Mouse (Mus musculus) forelimb bud, embryonic 11.5 days (tissue): ENCODE measurements around the gene Gm20683.

Experiments
- DNase-seq: peaks from one replicate; pipeline ENCODE4 v3.0.0-alpha.2; 2012; ENCODE audit warnings: low read depth, low spot score

Gene Gm20683

GRCm38 (mm10) chr17:25796211-25796771 is 45.3 kb downstream of the Gm20683 start:
- no peak for DNase-seq

- peak; percentile 54 for DNase-seq
These were observed 45.9 kb downstream of the Gm20683 start, which contains the start of gene AC134908.4 for GRCm38 (mm10) chr17:25795609-25796092. Gene AC134908.4, minus strand, starts transcription at chr17:25795659.

DNA sequence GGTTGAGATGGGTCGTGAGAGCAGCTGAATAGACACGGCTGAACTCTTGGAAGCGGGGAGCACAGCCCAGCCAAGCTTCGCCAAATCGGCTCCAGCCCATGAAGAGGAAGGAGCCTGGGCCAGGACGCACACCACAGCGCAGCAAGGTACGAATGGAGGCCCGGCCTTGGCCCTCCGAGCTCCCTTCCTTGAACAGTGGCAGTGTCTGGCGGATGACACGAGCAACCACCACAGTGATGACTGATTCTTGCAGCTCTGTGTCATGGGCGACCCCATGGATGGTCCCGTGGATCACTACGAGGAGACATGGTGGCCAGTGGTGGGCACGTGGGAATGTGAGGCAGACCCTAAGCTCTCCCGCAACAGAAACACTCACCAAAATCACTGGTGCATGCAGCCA is 46.6 kb downstream of the Gm20683 start:
- DNase-seq, result no peak

DNA sequence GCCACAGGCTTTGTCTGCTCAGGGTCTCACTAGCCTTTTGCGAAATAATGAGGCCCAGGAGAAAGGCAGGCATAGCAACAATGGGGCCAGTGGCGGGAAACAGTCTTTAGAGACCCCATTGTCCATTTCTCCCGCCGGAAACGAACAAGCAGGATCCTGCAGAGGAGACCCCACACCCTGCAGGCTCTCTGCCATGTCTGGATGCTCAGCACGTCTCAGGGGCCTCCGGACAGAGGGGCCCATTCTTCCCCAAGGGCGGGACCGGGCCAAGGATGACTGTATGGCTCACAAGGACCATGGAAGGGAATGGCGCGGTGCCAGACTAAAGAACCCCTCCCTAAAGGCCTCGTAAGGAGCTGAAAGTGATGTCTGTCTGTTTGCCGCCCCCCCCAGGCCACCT is 47.4 kb downstream of the Gm20683 start:
- DNase-seq, result no peak

DNA sequence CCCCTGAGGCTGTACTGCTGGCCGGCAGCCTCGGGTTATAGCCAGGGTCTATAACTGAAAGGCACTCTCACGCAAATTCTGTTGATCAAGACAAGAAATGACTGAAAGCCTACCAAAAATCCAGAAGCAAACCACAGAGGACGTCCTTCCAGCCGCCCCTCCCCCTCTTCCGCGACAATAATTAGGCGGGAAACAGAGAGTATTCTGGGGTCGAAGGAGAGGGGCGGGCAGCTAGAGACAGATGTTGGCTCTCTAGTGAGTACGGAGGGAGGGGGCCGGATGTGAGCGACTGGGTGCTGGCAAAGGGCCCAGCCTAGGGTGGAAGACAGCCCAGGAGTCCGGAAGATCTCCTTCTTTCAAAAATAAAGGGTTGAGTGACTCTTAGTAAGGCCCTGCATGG is 48.9 kb downstream of the Gm20683 start, which contains the start of gene Fam173a:
Fam173a (minus strand) TSS at position 287 of the 400 bp plus-strand sequence.
- DNase-seq, result peak; percentile 46

GRCm38 (mm10) chr17:25791843-25792527 is 49.6 kb downstream of the Gm20683 start:
- DNase-seq, result peak; percentile 81

- DNase-seq, result no peak
These were observed 50.2 kb downstream of the Gm20683 start for GRCm38 (mm10) chr17:25791320-25791842.

DNA sequence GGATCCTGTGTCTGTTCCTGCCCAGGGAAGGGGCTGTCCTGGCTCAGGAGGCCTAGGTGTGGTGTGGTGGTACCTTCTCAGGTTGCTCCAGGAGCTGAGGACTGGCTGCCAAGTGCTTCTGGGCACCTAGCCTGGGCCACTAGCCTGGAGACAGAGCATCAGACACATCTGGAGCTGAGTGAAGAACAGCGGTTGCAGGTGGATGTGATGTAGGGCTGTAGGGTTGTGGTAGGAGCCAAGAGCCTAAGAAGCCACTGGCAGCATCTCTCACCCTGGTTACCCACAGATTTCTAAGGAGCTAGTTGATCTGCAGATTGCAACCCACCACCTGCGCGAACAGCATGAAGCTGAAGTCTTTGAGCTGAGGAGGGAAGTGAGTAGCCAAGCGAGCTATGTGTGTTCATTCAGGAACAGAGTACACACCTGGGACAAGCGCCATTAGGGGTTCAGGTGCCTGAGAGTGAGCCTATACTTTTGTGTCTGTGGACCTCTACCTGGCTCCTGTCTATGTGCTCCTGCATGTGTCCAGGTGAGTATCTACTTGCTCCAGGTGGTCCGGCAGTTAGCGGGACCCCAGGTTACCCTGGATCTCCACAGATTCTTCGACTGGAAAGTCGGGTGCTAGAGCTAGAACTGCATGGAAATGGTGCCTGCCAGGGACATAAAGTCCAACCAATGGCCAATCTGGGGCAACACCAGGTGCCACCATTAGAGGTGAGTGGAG is 54.6 kb downstream of the Gm20683 start:
- no peak for DNase-seq

DNA sequence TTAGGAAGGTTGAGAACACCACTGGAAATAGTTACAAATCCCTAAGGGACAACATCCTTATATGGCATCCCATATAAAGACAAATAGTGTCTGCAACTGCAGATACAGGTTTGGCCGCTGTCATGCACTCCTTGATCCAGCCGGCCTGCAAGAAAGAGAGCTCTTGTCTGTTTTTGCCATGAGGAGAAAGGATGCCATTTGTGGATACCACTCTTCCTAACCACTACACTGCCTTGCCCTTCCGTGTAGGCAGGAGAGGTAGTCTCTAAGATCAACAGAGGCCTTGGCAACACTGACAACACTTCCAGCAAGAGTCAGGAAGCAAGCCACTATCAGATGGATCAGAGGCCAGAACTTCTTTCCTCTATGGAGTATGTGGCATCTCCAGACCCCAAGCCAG is 55.3 kb downstream of the Gm20683 start, which contains the start of gene Ccdc78:
Ccdc78 (plus strand) TSS at position 301 of the 400 bp plus-strand sequence.
- no peak for DNase-seq

- peak; percentile 98 for DNase-seq
These were observed 56.2 kb downstream of the Gm20683 start, which contains the start of gene Haghl for GRCm38 (mm10) chr17:25785281-25785745. Gene Haghl, minus strand, starts transcription at chr17:25785673.
